Mouse (Mus musculus): ENCODE data around the gene Dynlt1f.
"Not testable (repeated sequence)": the region's sequence is repeated elsewhere in the genome, so short reads cannot be mapped to it uniquely, and the experiment has no call there.

Gene Dynlt1f

DNA sequence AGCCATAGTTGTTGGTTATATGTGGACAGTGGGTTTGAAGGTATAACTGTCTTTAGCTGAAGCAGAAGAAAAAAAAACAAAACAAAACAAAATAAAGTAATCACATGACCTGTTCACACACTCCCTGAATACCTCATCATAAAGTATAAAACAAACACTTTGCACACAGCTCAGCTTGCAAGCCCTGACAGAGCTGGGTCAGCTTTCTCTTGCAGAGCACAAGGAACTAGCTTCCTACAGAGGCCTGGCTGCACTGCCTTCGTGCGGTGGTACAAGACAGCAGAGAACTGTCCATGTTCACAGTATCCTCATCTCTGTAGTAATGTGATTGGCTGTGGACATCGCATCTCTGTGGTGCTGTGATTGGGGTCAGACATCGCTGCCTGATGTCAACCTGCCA is 25.3 kb downstream of the Dynlt1f start:
- in situ Hi-C loops (cut with MboI, MseI) = not testable (repeated sequence)

DNA sequence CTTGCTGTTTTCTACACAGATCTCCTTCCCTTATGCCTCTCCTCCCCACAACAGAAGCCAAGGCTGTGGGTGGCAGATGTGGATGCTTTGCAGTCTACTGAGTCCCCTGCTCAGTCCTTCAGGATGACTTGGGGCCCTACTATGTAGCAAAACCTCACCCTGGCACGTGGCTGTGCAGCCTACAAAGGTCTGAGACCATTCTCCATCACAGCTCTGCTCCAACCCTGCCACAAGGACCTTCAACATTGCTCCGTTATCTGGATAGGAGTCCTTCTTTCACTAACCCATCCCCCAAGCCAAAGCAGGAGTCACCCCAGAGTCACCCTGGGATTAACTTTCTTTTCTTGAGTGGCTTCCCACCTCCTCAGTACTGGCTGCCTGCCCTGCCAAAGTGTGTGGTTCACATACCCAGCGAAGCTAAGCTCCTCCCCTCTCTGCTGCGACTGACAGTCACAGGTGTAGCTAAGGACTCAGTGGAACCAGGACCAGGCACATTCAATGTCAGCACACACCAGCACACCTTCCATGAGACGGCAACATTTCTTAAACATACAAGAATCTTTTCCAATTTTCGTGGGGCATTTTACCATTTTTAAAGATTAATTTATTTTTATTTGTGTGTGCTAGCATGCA is 30.7 kb downstream of the Dynlt1f start:
- in situ Hi-C loops (cut with MboI, MseI) = loop anchor here (5.0 kb wide), 2 partner anchors 168 to 333 kb away; no protein-coding TSS in a partner anchor

DNA sequence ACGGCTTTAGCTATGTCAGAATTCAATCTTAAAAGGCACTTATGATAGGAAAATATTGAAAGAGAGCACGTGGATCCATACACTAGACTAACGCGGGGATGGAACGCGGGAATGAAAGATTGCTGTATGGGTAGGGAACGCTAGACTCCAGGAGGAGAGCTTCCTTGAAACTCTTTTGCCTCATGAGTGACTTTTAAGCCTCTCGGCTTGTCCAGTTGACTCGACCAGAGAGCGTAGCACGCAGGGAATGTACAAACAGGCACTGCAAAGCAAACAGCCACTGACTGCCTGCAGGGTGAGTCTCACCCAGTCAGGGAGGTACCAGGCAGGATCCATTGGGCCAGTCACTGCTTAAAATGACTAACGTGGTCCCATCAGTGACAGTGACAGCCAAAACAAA is 33.7 kb downstream of the Dynlt1f start:
- in situ Hi-C loops (cut with MboI, MseI) = not testable (repeated sequence)

DNA sequence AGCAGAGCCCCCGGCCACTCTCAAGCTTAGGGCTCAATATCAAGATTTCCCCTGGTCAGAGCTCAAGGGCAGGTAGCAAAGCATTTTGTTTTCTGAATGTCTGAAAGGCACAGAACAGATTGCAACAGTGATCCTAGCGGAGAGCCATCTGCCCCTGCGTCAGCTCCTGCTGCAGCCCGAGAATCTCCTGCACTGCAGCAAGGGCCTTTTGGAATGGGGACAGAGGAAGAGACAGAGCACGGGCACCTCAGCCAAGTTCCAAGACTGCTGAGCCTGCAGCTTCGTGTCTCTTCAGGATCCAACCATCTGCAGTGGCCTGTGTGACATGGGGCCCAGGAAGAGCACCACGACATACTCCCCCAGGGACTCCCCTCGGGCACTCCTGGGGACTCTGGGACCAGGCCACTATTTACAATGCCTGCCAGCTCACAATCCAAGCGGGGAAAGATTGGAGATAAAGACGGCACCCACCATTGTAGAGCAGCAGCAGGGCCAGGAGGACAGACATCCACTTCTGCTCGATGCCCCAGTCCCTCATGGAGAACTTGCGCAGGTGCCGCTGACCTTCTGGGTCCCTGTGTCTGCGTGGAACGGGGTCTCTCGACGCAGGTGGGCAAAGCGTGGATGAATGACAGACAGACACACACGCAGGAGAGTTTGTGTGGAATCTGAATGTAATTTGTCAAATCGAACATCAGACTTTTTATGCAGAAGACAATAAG is 34.8 kb downstream of the Dynlt1f start:
- in situ Hi-C loops (cut with MboI, MseI) = not testable (repeated sequence)

DNA sequence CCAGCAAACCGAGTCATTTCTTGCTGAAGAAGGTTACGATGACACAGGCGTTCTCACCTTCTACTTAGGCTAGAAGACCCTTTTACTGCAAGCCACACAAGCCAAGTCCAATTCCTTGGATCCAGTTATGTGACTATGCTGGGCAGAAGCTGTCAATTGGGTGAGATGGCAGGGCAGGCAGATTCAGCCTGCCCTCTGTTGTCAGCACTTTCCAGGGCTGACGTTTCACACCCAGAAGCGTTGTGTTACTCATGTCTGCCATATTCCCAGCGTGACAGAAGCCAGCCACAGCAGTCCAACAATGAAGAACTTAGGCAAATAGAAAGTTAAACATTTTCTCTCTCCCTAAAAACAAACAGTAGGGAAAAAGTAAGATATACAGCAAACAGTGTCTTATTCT is 35.7 kb downstream of the Dynlt1f start:
- in situ Hi-C loops (cut with MboI, MseI) = not testable (repeated sequence)

DNA sequence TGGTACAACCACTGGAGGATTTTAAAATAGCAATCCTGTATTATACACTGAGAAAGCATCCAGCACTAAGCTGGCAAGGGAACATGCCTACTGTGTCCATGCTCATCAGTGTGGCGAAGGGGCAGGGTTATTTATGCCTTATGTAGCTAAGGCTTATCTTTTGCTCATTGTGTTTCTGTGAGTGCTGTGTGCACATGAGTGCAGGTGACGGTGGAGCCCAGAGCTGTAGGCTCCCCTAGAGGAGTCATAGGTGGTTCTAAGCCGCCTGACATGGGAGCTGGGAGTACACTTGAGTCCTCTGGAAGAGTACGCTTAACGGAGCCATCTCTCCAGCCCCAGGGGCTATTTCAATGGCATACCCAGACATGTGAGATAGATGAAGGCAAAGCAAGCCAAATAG is 36.4 kb downstream of the Dynlt1f start:
- in situ Hi-C loops (cut with MboI, MseI) = not testable (repeated sequence)

DNA sequence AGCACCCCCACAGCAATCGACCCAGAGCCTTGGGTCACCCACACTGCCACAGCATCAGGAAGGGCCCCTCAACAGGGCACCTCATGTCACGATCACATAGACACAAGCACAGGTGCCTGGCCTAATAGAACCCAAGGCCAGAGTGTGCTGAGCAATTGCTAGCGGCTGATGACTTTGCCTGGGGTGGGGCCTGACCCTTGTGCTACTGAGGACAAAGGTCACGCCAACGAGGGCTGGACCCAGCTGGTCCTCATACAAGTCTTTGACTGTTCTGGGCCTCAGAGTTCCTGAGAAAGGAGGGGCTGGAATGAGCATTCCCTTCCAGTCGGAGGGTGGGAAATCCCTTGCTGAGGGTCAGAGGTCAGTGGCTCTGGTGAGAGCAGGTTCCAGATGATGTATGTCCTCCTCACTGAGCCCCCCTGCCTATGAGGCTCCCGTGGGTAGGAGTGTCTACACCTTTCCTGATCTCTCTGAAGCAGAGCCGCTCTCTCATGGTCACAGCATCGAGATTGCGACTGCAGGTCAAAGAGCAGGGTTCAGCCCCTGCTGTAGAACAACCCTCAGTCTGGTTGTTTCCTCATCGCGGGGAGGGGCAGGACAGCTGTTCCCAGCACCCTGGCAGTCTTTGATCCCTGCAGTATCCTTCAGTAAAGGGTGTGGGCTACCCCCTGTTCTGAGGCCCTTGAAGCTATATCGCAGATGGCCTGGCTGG is 37.9 kb downstream of the Dynlt1f start:
- in situ Hi-C loops (cut with MboI, MseI) = not testable (repeated sequence)

DNA sequence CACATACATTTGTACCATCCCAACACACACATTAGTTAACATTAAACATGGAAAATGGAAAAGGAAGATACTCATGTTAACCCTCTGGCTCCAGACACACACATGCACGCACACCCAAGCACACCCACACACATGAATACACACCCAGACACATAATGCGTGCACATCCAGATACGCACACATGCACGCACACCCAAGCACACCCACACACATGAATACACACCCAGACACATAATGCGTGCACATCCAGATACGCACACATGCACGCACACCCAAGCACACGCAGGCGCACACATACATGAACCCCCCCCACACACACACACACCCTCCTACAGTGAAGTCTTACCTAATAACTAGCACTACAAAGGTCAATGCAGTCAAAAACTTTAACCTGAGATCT is 39.0 kb downstream of the Dynlt1f start:
- in situ Hi-C loops (cut with MboI, MseI) = not testable (repeated sequence)

DNA sequence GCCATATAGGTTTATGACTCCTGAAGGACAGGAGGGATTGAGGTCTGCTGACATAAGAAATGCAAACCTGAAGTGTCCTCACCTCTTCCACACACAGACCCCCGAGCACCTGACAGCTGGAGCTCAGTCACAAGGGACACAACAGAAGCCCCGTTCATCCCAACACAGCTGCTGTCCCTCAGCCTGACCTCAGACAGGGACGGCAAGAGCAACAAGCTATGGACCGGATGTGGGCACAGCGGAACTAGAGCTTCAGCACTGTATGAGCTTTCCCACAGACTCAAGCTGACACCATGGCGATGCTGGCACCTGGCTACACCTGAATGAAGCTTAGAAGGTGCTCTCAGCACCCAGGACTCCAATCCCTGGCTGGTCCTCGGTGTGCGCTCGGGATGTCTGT is 41.4 kb downstream of the Dynlt1f start:
- in situ Hi-C loops (cut with MboI, MseI) = not testable (repeated sequence)

DNA sequence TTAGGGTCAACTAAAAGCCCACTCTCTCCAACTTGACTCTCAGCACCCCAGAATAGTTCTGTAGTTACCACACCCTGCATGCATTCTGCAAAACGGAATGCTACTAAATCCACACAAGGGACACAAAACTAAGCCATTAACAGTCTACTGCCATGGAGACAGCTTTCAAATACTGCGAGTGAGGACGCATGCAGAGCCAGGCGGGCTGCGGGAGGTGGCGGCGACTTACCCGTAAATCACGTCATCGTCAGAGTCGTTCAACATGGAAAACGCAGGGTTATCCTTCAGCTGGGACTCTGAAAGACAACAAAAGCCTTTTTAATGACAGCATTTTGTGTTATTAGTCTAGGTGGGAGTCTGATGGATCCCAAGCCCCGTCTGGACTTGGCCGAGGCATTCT is 42.2 kb downstream of the Dynlt1f start:
- in situ Hi-C loops (cut with MboI, MseI) = not testable (repeated sequence)

DNA sequence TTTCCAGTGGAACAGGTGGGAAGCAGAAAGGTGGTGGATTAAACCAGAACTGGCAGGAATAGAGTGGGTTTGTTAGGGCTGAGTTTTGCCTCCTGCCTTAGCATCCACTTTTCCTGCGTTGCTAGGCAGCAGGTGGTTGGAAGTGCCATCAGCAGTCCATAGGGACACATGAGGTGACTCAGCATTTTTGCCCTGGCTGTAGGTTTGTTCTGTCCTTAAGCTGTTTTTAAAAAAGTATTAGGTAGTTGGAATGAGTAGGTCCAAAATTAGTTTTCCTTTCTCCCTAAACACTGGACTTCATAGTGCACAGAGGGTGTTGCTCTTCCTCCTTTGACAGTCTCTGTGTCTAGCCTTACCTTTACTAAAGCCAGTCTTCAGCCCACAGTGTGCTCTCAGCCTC is 50.4 kb downstream of the Dynlt1f start:
- in situ Hi-C loops (cut with MboI, MseI) = loop anchor here (5.0 kb wide), 1 partner anchor 47 kb away; no protein-coding TSS in a partner anchor

DNA sequence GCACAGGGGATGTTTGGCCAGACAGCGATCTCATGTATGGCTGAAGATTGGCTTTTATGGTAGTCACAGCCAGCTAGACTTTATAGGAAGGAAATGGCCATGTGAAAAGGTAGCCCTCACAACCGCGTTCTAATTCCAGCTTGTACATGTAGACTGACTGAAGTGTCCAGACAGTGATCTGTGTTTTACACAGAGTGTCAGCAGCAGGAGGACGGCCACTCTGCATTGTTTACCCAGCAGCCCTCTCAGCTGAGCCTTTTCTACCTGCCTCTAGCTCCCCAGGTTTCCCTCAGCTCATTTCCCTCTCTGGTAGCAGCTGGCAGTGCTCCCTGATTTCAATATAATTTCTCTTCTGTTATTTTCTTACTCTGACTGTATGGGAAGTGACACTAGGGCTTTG is 53.5 kb downstream of the Dynlt1f start:
- in situ Hi-C loops (cut with MboI, MseI) = not testable (repeated sequence)

DNA sequence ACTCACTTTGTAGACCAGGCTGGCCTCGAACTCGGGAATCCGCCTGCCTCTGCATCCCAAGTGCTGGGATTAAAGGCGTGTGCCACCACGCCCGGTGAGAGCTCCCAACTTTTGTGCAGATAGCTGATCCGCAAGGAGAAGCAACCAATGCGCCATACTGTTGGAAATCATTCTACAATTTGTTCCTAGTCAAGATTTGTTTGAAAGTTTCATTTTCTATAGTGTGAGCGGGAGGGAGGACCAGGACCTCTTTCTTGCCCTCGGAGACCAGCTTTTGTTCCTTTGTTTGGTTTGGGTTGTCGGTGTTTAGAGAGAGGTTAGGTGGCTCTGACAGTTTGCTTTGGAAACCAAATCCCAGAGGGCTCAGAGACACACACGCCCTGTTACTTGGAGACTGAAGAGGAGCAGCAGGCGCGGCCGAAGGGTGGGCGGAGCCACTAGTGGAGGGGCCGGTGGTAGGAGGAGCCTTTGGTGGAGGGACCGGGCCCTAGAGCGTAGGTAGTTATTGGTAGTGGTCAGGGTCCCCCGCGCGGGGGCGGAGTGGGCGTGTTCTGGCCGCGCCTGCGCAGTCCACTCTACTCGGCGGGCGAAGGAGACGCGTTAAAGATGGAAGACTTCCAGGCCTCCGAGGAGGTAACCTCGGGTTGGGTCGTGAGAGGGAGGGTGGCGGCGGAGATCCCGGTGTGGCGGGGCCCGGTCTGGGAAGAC is 54.3 kb downstream of the Dynlt1f start, which contains the start of gene Dynlt1c:
Dynlt1c (plus strand) TSS at position 468 of the 708 bp plus-strand sequence.
- in situ Hi-C loops (cut with MboI, MseI) = not testable (repeated sequence)

DNA sequence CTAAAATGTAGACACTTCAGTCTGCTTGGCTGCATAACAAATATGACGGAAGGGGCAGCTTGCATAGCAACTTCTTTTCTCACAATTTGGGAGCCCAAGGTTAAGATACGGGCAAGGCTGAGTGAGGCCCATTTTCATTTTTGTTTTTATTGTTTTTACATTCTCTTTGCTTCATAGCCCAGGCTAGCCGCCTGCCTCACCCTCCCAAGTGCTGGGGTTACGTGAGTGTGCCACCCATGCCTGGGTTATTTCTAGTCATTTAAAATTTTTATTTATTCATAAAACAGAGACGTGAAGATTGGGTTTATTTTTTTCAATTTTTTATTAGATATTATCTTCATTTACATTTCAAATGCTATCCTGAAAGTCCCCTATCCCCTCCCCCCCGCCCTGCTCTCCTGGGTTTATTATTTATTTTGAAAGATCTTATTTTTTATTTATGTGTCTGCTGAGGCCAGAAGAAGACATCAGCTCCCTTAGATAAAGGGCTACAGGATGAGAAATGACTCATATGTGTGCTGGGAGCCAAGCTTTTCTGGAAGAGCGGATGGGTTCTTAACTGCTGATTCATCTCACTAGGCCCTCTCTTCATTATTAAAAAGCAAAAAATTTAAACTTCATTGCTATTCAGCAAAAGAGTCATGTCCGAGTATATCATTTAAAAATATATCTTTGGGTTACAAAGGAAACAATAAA is 55.3 kb downstream of the Dynlt1f start:
- in situ Hi-C loops (cut with MboI, MseI) = not testable (repeated sequence)

DNA sequence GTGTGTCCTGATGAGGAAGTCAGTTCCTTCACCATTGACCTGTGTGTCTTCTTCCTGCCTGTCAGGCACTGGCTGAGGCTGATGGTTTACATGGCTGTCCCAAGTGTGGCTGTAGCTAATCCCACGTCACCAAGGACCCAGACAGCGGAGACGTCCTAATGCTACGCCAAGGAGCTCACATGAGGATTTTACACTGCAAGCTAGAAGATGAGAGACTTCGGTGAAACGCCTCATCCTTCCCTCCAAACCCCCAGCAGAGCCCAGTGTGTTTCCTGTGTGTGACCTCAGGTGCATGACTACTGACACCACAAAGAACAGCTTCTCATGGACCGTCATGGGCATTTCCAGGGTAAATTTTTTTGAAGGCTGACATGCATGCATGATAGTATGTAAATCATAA is 57.3 kb downstream of the Dynlt1f start:
- in situ Hi-C loops (cut with MboI, MseI) = not testable (repeated sequence)

All from T-helper 2 cell (primary cell).